Mouse (Mus musculus) E14TG2a.4 (cell line): ENCODE measurements around the gene Zbtb43.
A peak's percentile ranks its signal among the peaks of the same experiment; 100 is the strongest.

Experiments
- CTCF ChIP-seq: conservative IDR thresholded peaks from 2 replicates; pipeline ENCODE4 v1.5.1; 2014; ENCODE audit warnings: low read length
- POU5F1 ChIP-seq: IDR thresholded peaks from 2 replicates; pipeline ENCODE4 v1.6.1; 2014; ENCODE audit warnings: low read length, borderline replicate concordance

DNA sequence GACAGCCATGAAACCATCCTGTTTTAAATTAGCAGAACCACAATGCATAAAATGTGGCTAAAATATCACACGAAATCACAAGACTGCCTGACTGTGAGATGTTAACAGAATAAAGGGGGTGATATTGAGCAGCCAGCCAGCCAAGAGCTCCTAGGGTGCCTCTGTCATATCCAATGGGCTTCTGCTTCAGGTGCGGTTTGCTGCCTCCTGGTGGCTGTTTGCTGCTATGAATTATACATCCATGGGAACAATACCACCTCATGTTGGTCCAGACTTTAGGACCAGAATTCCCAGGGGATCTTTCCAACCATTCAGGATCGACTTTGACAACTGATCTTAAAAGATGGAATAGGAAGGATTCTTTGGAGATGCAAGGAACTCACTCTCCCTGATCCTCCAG lies 27.3 kb upstream of the Zbtb43 start:
- TF ChIP-seq CTCF: peak; percentile 90
- no peak for TF ChIP-seq POU5F1
